Comparison of ENCODE assay signal across 19 mouse cellular contexts in genomic region chr2:172998478-172998877, GRCm38 (mm10). TPM values are rescaled to one million over a fixed set of nuclear protein-coding genes. Genes with fewer than 3 reads are reported as not detected.
DNase-seq lines count a peak whose midpoint lies in the region; ATAC-seq lines count a peak whose summit lies in the region.
"Had no signal": no experiment of that assay in that cellular context is flagged by ENCODE, and none has a peak within 500 bp of the region (broad histone marks: within the 10 kb centered on the region; RNA-seq: fewer than 3 reads in every experiment).

No protein-coding gene starts in this region.

- H3K4me2 ChIP-seq in midbrain, embryonic 11.5 days, result no peak overlapping the region
- no peak overlapping the region for H3K4me2 ChIP-seq in midbrain, embryonic 16.5 days (ENCODE audit: low read length)
- H3K4me2 ChIP-seq: embryonic facial prominence, embryonic 12.5 days; forebrain, embryonic 15.5 days; heart, embryonic 11.5 days; heart, embryonic 15.5 days had no signal

- H3K36me3 ChIP-seq in midbrain, embryonic 11.5 days (ENCODE audit: control insufficient read depth, insufficient read depth, low read length), result 0 out of 2 replicates have a peak, but pooled peaks cover 6% of the 10 kb centered on the region
- H3K36me3 ChIP-seq in midbrain, embryonic 16.5 days (ENCODE audit: control insufficient read depth, insufficient read depth, low read length), result peaks cover 8% of the 10 kb centered on the region

- 74% methylated on average over 7 of the region's 7 CpGs for WGBS in midbrain, embryonic 11.5 days
- WGBS in midbrain, embryonic 16.5 days, result 59% methylated on average over 7 of the region's 7 CpGs

- H3K27ac ChIP-seq in midbrain, embryonic 11.5 days (ENCODE audit: low read depth, low read length), result no peak overlapping the region
- no peak overlapping the region for H3K27ac ChIP-seq in midbrain, embryonic 16.5 days (ENCODE audit: low read length)
- H3K27ac ChIP-seq: embryonic facial prominence, embryonic 12.5 days; forebrain, embryonic 15.5 days; heart, embryonic 15.5 days; hindbrain, embryonic 10.5 days had no signal

- H3K4me3 ChIP-seq in midbrain, embryonic 11.5 days (ENCODE audit: low read depth, low read length), result no peak overlapping the region
- H3K4me3 ChIP-seq in midbrain, embryonic 16.5 days (ENCODE audit: low read depth, low read length), result no peak overlapping the region
- H3K4me3 ChIP-seq: embryonic facial prominence, embryonic 12.5 days; forebrain, embryonic 15.5 days; heart, embryonic 15.5 days; hindbrain, embryonic 10.5 days had no signal

- no peak for ATAC-seq in midbrain, embryonic 11.5 days (ENCODE audit: low FRiP score)
- ATAC-seq in midbrain, embryonic 16.5 days, result no peak
- ATAC-seq: forebrain, embryonic 15.5 days had no signal

- H3K9ac ChIP-seq in midbrain, embryonic 11.5 days (ENCODE audit: low read length), result no peak overlapping the region
- H3K9ac ChIP-seq in midbrain, embryonic 16.5 days (ENCODE audit: low read depth, low read length), result no peak overlapping the region
- H3K9ac ChIP-seq: forebrain, embryonic 15.5 days; heart, embryonic 15.5 days had no signal

- peaks cover 8% of the 10 kb centered on the region for H3K4me1 ChIP-seq in midbrain, embryonic 11.5 days (ENCODE audit: control insufficient read depth, insufficient read depth, low read length)
- H3K4me1 ChIP-seq in midbrain, embryonic 16.5 days (ENCODE audit: control insufficient read depth, insufficient read depth, low read length), result peaks cover 15% of the 10 kb centered on the region

- H3K9me3 ChIP-seq in midbrain, embryonic 11.5 days (ENCODE audit: control insufficient read depth, low read length), result no peaks in the 10 kb centered on the region
- no peaks in the 10 kb centered on the region for H3K9me3 ChIP-seq in midbrain, embryonic 16.5 days (replicated peaks; ENCODE audit: control insufficient read depth, low read length, poor library complexity, severe bottlenecking)
- H3K9me3 ChIP-seq: embryonic facial prominence, embryonic 12.5 days; forebrain, embryonic 15.5 days; heart, embryonic 15.5 days; hindbrain, embryonic 10.5 days had no signal

- no peaks in the 10 kb centered on the region; the same call in 1 of the 2 replicates for H3K27me3 ChIP-seq in midbrain, embryonic 11.5 days (ENCODE audit: control insufficient read depth, insufficient read depth, low read length)
- H3K27me3 ChIP-seq in midbrain, embryonic 16.5 days (ENCODE audit: control insufficient read depth, insufficient read depth, low read depth, low read length), result no peaks in the 10 kb centered on the region
- H3K27me3 ChIP-seq: forebrain, embryonic 15.5 days; heart, embryonic 15.5 days had no signal

- peak; percentile 59 for DNase-seq in kidney, adult 11 months
- DNase-seq in kidney, adult 18-20 months, result no peak
- peak; percentile 79 for DNase-seq in midbrain, embryonic 11.5 days (ENCODE audit: low spot score, missing footprints)
- peak; percentile 57 for DNase-seq in kidney, postnatal 14 days
- DNase-seq in urinary bladder, postnatal 36 days (ENCODE audit: low spot score in 2 of 2), result no peak
- DNase-seq in heart, adult 9 months (ENCODE audit: low spot score in 2 of 2), result no peak
- DNase-seq: adrenal gland, postnatal 10 days; cerebellum, adult 11 months; cerebellum, adult 9-10 months; cerebellum, postnatal 25 days; gastrocnemius, postnatal 36 days; heart, adult 11 months had no signal

RNA-seq across cellular contexts. Expression of gene Rae1, which starts 1.4 kb away (rescaled TPM):
- 137 and 140 TPM in 2 replicates for polyA plus RNA-seq in midbrain, embryonic 11.5 days (2014; fragmentation: Nextera tagmentation; extraction: Ambion mirVana)
- 115 and 118 TPM in 2 replicates for polyA plus RNA-seq in midbrain, embryonic 16.5 days (2015; fragmentation: Nextera tagmentation; extraction: Ambion mirVana)

RNA-seq across cellular contexts. Expression of gene Spo11, which starts 21.0 kb away (rescaled TPM):
- polyA plus RNA-seq in midbrain, embryonic 11.5 days (2014; fragmentation: Nextera tagmentation; extraction: Ambion mirVana), result 0.25 and 0.26 TPM in 2 replicates
- polyA plus RNA-seq in midbrain, embryonic 16.5 days (2015; fragmentation: Nextera tagmentation; extraction: Ambion mirVana), result 1.0 and 1.6 TPM in 2 replicates
- polyA plus RNA-seq: C2C12; heart, embryonic 15.5 days had no signal

RNA-seq across cellular contexts. Expression of gene Rbm38, which starts 21.8 kb away (rescaled TPM):
- polyA plus RNA-seq in midbrain, embryonic 11.5 days (2014; fragmentation: Nextera tagmentation; extraction: Ambion mirVana), result 70.4 and 77.3 TPM in 2 replicates
- 9.9 and 12.9 TPM in 2 replicates for polyA plus RNA-seq in midbrain, embryonic 16.5 days (2015; fragmentation: Nextera tagmentation; extraction: Ambion mirVana)

RNA-seq across cellular contexts. Expression of gene Bmp7, which starts 58.4 kb away (rescaled TPM):
- 17.3 and 20.2 TPM in 2 replicates for polyA plus RNA-seq in midbrain, embryonic 11.5 days (2014; fragmentation: Nextera tagmentation; extraction: Ambion mirVana)
- 9.2 and 10.3 TPM in 2 replicates for polyA plus RNA-seq in midbrain, embryonic 16.5 days (2015; fragmentation: Nextera tagmentation; extraction: Ambion mirVana)

Comparison
In these comparisons a context has a peak if more than half of its experiments do, and no peak if none do; other contexts are left out.
1. DNase-seq: peak in kidney, adult 11 months (single experiment), midbrain, embryonic 11.5 days (single experiment) and kidney, postnatal 14 days (single experiment); none in kidney, adult 18-20 months (single experiment), urinary bladder, postnatal 36 days (0 of 2) and heart, adult 9 months (0 of 2).